Mouse (Mus musculus): ENCODE measurements around the gene Olfr248. TPM values are rescaled to one million over a fixed set of nuclear protein-coding genes. Genes with fewer than 3 reads are reported as not detected.
"Not testable (repeated sequence)": the region's sequence is repeated elsewhere in the genome, so short reads cannot be mapped to it uniquely, and the experiment has no call there.

Gene Olfr248
- not detected for total RNA-seq (2021)
- long read RNA-seq, experiment 1, result 0 reads
- long read RNA-seq, experiment 2, result 0 reads

DNA sequence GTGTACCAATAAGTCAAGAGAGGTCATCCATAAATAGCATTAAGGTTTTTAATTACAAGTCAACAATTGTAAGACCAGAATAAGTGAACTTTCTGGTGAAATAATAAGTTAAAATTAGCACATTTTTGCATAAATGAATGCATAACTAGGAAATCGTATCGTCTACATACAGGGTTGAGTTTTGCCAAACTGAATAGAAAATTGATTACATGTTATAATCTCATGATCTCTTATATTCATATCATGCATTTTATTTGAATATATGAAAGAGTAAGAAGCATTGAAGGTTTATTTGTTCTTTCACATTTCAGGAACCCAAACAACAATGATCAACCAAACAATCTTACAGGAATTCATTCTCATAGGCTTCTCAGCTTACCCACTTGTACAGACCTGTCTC, at the start of gene Olfr248:
Gene Olfr248 (plus strand): TSS at position 301 of the 400 bp plus-strand sequence.
- no peak for DNase-seq

DNA sequence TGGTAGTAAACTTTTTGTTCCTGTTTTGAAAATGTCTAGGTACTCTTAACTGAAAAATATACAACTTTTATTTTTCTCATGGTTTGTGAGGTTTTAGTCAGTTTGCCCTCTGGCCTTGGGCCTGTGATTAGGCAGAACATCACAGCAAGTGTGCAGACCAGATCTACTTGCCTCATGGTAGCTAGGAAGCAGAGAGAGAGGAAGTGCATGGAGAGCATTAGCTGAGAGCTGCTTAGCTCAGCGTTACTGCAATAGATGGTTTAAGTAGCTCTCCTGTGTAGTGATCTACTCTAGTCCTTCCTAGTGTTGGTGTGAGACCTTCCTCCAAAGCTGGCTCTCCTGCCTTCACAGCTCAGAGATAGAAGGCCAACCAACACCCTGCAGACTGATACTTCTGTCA, 37.2 kb upstream of the Olfr248 start:
- DNase-seq, result not testable (repeated sequence)

DNA sequence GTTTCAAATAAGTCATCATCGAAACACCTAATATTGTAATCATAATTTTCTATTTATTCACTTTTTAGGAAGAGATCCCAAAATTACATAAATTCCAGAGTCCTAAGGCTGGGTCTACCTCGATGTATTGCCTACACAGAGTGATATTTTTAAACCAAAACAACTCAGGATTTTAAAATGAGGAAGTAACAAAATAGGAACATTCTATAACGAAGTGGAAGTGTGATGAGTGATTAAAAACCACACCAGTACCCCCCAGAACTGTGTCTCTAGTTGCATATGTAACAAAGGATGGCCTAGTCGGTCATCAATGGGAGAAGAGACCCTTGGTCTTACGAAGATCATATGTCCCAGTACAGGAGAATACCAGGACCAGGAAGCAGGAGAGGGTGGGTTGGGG, 36.2 kb upstream of the Olfr248 start:
- no peak for DNase-seq

DNA sequence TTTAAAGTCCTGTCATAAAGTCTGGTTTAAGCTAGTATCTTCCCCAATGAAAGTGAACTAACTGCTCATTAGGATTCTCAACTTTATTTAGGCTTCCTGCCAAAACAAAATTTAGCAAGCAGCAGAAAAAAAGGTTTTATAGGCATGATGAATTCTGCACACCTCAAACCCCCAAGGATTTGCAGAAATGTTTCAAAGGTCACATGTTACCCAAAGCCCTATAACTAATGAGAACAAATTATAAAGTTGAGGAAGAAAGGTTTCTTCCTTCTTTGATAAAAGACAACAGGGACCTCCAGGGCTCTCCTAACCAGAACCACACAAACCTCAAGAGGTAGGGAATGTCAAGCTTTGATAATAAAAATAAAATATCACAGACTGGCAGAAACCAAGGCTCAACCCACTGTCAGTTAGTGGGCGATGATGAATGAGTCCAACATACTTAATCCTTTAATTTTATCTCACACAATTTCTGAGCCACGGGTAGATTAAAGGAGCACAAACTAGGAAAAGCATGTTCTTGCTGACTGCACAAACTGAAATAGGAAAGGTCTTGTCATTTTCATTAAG, 25.9 kb upstream of the Olfr248 start, which contains the start of gene Olfr417:
Gene Olfr417 (plus strand): TSS at position 241 of the 570 bp plus-strand sequence.
- DNase-seq, result no peak

DNA sequence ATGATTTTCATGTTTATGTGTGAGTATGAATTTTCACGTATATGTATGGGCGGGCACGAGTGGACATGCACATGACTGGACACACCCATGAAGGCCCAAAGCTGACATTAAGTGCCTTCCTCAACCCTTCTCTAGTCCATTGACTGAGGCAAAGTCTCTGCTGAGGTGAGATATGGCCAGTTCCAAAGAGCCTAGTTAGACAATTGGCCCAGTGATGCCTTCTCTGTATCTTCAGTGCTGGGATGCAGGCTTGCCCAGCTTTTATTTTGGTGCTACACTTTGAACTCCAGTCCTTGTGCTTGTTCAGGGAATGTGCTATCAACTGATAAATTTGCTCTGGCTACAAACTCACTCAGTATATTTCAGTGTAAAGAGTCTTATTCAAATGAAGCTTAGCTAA, 17.0 kb upstream of the Olfr248 start:
- DNase-seq, result no peak

DNA sequence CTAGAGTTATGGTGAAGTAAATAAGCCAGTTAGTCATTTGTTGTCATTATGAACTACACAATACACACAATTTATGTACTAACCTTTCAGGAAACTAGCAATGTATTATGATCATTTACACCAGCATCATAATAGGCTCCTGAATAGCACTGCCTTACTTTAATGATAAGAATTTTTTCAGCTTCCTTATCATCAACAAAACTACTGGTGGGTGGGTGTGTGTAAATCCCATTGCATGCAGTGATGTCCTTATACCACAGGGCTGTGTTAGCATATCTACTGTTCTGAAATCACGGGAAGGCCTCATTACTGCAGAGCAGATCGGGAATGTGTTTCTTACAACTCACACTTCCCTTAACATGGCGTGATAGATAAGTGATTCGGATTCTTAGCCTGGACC, 32.1 kb downstream of the Olfr248 start:
- no peak for DNase-seq

DNA sequence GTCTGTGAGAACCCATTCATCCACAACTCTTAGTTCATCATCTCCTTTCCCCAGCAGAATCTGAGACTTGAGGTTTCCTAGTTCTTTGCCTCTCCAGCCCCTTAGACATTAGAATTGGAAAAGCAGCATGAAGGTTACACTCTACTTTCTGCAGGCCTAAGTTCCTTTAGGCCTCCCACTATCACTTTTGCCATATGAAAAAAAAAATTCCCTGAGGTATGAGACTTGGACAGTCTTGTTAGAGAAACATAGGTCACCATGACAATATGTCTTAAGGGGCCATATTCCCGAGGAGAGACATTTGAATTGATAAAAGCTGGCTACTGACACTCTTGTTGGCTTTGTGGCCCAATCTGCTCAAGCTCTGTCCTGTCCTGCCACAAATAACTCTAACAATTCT, 32.9 kb downstream of the Olfr248 start, which contains the start of gene Olfr414:
Gene Olfr414 (plus strand): TSS at position 301 of the 400 bp plus-strand sequence.
- DNase-seq, result no peak

DNA sequence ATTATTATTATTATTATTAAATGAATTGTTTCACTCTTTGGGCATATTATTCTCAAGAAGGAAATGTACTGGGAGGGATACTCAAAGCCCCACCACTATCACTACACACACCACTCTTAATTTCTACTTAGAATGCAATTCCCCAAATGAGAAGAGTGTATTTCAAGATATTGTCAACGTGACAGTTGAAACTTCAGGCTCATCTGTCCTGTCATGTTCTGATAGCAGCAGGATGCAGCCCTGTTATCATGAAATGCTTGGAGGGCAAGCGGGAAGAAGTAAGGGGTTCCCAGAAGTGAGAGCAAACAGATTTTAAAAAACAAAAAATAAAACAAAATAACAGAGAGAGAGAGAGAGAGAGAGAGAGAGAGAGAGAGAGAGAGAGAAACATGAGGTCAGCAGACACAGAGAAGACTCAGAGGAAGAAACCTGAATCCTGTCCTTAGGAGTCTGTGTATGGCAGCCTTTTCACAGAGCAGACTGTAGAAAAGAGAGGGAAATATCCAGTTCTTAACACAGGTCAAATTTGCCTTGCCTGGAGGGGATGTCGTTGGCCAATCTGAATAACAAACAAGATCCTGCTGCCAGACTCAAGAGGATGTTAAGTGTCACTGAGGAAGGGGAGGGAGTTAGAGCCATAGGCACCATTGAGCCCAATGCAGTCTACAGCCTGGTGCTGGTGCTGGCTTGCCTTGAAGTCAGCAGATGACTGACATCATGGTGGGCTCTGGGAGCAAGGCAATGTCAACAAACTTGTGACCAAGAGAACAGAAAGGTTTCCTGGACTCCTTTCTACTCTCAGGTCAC, 35.5 kb downstream of the Olfr248 start:
- DNase-seq, result no peak

DNA sequence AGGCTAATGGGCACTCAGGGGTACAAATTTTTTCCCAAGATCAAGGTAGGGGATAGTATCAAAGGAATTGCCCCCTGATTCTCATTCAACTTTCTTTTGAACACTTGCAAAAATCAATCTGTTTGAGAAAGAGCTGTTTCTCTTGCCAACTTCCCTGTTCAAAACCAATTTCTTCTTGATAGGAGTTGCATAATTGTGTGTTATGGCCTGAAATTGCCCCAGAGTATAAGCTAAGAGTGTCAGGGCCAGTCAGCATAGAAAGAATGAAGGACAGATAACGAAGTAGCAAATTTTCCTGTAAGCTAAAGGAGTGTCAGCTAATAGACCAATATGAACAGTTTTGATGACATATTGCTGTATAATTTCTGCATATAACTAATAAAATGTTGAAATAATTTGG, 36.6 kb downstream of the Olfr248 start:
- DNase-seq, result no peak

DNA sequence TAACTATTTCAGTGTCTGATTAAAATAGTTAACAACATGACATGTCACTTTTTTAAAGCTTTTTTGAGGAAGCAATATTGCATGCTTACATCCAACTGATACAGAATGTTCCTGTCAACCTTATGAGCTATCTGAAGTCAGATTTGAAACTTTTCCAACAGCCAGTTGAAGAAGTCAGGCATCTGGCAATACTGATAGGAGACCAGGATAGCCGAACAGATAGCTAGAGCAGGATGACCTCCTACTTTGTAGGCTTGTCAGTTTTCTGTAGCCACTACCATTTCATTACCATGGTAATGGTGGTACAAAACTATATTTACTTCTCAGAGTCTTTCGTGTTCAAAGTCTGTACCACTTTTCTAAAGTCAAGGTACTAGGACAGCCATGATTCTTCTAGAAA, 37.6 kb downstream of the Olfr248 start:
- no peak for DNase-seq

DNA sequence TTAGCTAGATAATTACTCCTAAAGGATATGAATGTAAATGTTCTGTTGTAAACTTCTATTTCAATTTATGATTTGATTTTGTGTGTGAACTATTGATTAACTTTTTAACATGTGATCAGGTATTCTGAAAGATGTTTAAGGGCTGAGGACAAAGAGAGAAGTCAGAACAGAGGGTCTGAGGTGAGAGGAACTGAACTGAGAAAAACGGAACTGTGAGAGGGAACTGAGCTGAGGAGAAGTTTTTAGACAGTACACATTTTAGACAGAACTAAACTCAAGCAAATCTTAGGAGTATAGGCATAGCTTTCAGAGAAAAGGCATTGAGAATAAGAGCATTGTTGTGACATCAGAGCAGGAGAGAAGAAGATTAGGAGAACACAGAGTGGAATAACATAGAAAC, 43.3 kb downstream of the Olfr248 start:
- DNase-seq, result no peak

Other genes starting within 250 kb of the Olfr248 start
- not detected for gene Olfr420, start 235.4 kb upstream of the Olfr248 start, total RNA-seq (2021)
- gene Spta1, start 218.3 kb upstream of the Olfr248 start, total RNA-seq (2021), result under 1 TPM; 0.08 to 0.67 TPM
- not detected for gene Olfr419, start 139.0 kb upstream of the Olfr248 start, total RNA-seq (2021)
- gene Mptx1, start 60.5 kb upstream of the Olfr248 start, total RNA-seq (2021), result not detected
- gene Olfr417, start 25.9 kb upstream of the Olfr248 start, total RNA-seq (2021), result not detected
- not detected for gene Olfr414, start 33.0 kb downstream of the Olfr248 start, total RNA-seq (2021)
- not detected for gene Olfr220, start 51.0 kb downstream of the Olfr248 start, total RNA-seq (2021)
- under 1 TPM; 0.21 to 0.41 TPM for gene Fmn2, start 110.8 kb downstream of the Olfr248 start, total RNA-seq (2021)